Mouse (Mus musculus) left cerebral cortex, adult 18-20 months (tissue): Measurements from ENCODE around the gene Serpina12. TPM values are rescaled to one million over a fixed set of nuclear protein-coding genes. Genes with fewer than 3 reads are reported as not detected.

ENCODE experiments used
- DNase-seq, 2 experiments: peaks; one replicate each; pipeline ENCODE4 v3.0.0; 2021 to 2022; ENCODE audit warnings: low spot score in 2 of 2, mixed read lengths in 1 of 2
- long read RNA-seq, 2 experiments: library from polyadenylated mRNA; stranded (forward); transcript quantifications; one replicate each; pipeline ENCODE4 v2.0.0; 2021
- total RNA-seq, 2 experiments: library from RNA; stranded (reverse); gene quantifications; 2 replicates each; pipeline ENCODE4 v1.2.3; 2021

The Serpina12 gene
- total RNA-seq, result under 1 TPM in 1 of 2 experiments, not detected in 1; 0.09 TPM
- long read RNA-seq, experiment 1, result 0 reads
- long read RNA-seq, experiment 2, result 0 reads

DNA sequence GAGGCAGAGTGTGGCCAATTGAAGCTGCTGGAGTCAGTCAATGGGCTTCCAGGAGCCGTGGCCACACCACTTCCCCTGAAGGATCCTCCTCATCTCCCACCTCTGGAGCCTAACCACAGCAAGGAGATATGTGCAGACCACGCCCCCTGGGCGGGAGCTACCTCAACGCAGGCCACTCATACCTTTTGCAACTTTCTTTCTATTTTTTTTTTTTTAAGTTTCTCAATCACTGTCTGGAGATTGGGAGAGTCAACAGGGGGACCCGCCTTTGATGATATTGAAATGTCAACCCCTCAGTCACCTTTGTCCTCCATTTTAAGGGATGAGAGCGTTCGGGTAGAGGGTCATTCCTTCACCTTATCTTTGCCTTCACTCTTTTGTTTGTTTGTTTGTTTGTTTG is at the start of gene Serpina12:
TSS of gene Serpina12 (minus strand) at position 101 of the 400 bp plus-strand sequence.
- DNase-seq, result no peak

- no peak for DNase-seq
Observed at GRCm38 (mm10) chr12:104091303-104091702, 47.1 kb upstream of the Serpina12 start.

- DNase-seq, result no peak
Observed at GRCm38 (mm10) chr12:104090119-104090518, 45.9 kb upstream of the Serpina12 start.

DNA sequence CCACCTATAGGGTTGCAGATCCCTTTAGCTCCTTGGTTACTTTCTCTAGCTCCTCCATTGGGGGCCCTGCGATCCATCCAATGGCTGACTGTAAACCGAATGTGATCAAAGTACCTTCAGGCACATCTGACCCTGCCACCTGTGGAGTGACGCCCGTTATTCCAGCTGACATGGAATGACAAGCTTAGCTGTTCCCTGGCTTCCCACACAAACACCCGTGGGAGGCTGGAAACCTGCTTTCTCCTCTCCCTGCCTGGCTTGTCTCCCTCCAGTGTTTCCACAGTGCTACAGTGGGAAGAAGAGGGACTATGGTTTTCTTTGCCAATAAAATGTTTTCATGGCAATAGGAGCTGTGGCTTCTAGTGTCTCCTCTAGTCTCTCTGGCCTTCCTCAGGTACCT is 28.0 kb upstream of the Serpina12 start:
- DNase-seq, result peak in 1 of 2 experiments; percentile 37

GRCm38 (mm10) chr12:104071708-104072107 is 27.5 kb upstream of the Serpina12 start:
- DNase-seq, result no peak

GRCm38 (mm10) chr12:104069620-104070019 is 25.4 kb upstream of the Serpina12 start:
- DNase-seq, result peak; percentile 84 to 92

DNA sequence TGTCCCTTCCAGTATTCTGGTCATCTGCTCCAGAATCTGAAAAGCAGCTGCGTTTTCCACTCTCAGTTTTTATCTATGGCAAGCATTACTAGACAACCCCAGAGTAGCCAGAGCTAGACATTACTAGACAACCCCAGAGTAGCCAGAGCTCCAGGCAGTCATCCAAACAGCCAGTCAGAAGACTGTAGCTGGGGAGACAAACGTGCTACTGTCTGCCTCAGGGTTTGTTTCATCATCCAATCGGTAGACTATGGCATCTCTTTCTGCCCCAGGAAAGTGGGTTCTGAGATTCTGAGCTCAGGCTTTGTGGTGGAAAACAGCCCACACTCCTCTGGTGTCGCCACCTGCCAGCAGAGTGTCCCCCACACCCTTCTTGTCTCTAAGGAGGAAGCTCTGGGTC is 23.3 kb upstream of the Serpina12 start:
- DNase-seq, result peak; percentile 55 to 59

DNA sequence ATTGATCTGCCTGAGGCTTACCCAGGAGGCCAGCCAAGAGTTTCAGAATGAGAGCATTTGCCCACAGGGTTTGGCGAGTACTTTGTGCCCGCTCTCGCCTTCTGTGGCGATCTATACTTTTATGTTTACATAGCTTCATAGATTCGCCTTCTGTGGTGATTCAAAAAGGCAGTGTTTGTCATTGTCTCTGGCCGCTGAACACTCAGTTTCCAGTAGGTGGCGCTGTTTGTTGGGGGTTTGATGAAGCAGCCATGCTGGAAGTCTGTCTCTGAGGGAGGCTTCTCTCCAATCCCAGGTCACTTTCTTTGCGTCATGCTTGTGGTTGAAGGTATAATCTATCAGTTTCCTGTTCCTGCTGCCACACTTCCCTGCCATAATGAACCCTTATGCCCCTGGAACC is 22.0 kb upstream of the Serpina12 start:
- DNase-seq, result peak; percentile 51 to 62

DNA sequence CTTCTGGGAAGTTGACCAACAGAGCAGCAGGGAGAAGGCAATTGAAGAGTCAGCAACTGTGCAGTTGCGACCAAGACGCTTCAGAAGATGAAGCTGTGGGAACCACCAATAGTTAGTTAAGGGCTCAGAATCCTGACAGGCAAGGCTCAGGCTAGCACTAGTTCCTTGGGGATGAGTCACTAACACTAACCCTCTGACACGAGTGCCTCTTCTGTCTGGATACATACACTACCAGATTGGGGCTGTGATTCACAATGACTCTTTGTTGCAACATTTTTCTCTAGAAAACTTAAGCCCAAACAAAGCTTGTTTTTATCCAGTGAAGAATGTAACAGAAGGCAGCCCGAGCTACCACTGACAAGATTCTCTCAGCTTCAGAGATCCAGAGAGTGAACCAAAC is 20.8 kb upstream of the Serpina12 start:
- no peak for DNase-seq

DNA sequence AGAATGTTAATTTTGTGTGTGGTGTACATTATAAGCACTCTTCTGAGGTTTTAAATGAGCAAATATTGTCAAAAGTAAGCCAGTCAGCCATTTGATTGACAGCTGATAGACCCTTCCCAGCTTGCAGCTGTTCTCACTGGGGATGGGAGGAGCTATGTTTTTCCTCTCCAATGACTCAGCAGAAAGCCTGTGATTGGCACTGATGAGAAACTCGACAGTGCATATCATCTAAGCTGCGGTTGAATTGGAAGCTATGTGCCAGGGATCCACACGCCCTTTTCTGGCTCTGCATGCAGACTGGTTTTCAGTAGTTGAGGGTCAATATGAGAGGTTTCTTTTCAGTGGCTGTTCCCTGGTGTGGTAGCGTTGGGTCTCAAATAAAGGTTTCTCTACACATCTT is 20.3 kb upstream of the Serpina12 start:
- no peak for DNase-seq

GRCm38 (mm10) chr12:104061862-104062261 is 17.6 kb upstream of the Serpina12 start:
- no peak for DNase-seq

DNA sequence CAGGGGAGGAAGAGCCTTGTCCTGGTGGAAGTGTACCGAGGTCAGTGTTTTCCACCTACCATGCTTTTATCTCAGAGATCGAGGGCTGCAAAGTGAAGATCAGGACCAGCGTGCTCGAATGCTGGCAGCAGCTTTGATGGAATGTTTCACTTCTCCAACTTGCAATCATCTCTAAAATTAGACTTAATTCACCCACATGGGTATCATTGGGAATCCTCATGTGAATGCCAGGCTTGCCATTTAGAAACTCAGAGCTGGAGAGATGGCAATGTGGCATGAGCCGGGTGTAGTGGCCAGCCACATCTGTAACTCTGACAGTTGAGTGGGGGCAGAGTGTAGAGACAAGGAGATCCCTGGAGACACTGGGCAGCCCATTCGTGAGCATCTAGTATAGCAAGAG is 15.9 kb upstream of the Serpina12 start:
- peak in 1 of 2 experiments; percentile 10 for DNase-seq

DNA sequence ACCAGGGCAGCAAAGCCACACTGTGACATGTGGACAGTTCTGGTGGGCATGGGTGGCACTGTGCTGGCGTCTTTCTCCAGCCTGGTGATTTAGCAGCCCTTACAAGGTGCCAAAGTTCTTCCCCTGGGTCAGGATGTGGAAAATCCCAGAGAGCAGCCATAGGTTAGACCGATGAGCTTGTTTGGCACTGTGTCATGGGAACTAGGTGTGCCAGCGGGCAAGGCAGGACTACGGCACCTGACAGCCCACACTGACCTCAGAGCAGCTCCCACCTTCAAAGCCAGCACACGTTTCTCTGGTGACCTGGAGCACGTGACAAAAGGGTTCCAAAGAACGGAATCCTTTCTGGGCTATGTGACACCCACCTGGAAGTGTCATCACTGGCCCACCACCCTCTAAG is 13.3 kb upstream of the Serpina12 start:
- no peak for DNase-seq

DNA sequence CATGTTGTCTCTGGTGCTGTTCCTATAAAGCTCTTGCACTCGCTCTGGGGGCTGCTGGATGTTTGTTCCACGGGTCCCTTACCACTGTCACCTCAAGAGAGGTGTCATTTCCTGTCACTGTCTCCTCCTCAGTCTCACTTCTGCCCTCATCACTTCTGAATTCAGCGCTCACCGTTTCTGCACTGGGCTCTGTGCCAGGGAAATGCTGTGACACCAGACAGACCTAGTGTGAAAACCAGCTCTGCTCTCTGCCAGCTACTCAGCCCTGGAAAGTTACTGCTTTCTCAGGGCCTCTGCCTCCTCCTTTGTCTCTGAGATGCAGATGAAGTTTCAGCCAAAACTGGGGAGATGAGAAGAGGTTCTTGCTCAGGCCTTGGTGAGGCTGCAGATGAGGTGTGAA is 12.8 kb upstream of the Serpina12 start:
- DNase-seq, result peak; percentile 71 to 83

GRCm38 (mm10) chr12:104055755-104056154 is 11.5 kb upstream of the Serpina12 start:
- no peak for DNase-seq

GRCm38 (mm10) chr12:104053995-104054394 is 9.8 kb upstream of the Serpina12 start:
- DNase-seq, result no peak

DNA sequence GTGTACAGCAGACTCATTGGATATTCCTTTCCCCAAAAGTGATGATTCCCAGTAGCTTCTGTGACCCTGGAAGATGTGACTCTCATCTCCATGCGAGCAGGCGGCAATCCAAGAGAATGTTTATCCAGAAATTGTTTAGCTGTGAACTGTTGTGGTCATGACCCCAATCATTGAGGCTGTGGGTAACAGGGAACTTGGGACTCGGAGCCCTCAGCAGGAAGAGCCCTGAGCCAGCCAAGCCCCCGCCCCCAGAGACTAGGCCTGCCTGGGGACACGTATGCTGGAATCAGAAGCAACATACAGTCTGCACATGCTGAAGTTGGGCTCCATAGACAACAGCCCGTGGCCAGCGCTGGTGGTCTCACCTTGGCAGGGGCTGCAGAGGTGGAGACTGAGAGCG is 1.5 kb upstream of the Serpina12 start:
- DNase-seq, result no peak

GRCm38 (mm10) chr12:104042753-104043152 is 1.5 kb downstream of the Serpina12 start:
- no peak for DNase-seq

GRCm38 (mm10) chr12:104041401-104041800 is 2.8 kb downstream of the Serpina12 start:
- DNase-seq, result peak; percentile 6 to 19

DNA sequence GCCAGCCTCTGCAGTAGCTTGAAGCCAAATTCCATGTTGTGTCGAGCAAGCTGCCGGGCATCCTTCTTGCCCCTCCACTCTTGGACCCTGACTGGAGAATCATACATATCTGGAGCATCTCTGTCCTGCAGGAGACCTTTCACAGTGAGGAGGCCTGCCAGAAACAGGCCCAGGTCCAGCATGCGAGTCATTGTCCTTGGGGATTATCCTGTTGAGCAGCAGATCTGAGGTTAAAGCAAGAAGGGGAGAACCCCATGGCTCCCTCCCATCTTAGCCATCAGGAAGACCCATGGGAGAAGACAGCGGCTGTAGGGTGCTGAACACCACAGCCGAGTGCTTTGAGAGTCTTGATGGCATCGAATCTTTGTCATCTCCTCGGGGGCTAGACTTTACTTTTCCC is 6.1 kb downstream of the Serpina12 start:
- no peak for DNase-seq

DNA sequence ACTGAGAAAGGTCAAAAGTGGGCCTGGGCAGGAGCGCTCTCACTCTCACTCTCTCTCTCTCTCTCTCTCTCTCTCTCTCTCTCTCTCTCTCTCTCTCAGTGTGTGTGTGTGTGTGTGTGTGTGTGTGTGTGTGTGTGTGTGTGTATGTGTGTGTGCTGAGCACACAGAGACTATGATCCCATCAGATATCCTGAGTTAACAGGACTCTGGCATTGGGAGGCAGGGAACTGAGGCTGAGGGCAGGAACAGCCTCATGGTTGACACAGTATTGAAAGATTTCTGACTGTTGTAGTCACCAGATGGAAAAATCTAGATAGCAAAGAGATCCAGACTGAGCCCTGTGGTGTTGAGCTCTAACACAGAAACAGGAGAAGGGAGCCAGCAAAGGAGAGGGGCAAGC is 10.5 kb downstream of the Serpina12 start:
- DNase-seq, result no peak

DNA sequence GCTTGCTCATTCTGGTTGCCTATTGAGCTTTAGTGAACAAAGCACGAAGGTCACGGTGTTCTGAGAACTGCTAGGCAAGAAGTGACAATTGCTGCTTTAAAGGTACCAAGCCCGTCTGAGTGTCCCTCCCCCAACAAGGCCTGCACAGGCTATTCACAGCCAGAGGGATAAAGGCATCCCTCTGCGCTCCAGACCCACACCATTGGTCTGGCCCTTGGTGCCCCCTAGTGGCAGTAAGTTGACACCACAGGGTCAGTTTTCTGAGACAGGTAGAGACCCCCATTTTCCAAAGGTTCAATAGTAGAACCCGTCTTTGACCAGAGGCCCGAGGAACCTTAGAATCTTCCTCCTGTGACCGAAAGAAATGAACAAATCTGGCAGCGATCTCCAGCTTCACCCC is 14.3 kb downstream of the Serpina12 start:
- peak in 1 of 2 experiments; percentile 12 for DNase-seq

DNA sequence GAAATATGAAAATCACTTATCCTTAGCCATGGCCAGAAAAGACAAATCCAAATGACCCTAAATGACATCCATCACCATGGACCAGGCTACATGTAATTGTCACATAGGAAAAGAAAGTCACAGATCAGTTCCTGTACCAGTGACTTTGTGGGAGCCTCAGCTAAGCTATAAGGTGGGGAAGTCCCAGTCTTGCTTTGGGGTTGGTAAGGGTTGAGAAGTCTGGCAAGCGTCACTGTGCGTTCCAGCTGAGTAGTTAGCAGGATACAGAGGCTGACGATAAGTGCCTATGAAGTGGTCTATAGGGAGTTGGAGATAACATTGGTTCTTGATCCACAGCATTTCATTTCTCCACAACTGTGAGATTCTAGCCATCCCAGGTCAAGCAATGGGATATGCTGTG is 29.0 kb downstream of the Serpina12 start:
- DNase-seq, result no peak

DNA sequence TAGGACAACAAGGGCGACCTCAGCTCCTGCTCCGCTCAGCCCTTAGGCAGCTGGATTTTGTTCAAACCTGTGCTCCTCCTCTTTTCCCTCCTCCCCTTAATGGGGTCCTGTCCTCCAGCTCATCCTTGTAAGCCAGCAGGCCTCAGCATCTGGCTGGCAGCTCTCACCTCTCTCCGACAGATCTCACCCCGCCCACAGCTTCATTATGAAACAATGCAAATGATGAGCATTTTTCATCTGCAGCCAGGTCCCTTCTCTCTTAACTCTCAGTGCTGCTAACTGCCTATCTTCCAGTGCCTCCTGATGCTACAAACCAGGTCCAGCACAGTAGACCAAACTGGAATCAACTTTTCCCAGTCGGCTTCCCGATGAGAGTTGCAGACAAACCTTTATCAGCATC is 30.6 kb downstream of the Serpina12 start, which contains the start of gene Serpina9:
TSS of gene Serpina9 (minus strand) at position 136 of the 400 bp plus-strand sequence.
- DNase-seq, result no peak
